Mouse (Mus musculus) heart, embryonic 12.5 days (tissue): Measurements from ENCODE around the gene Sprr1a. TPM values are rescaled to one million over a fixed set of nuclear protein-coding genes. Genes with fewer than 3 reads are reported as not detected.

Experiments used
- ATAC-seq: fragments of 200-750 bp; cut with Nextera tagmentation; 2 replicates; pipeline ENCODE4 v1.8.0; 2017; ENCODE audit warnings: moderate TSS enrichment, moderate library complexity; ENCODE audit not compliant: insufficient number of reproducible peaks, low FRiP score
- H3K27ac ChIP-seq: fragments of 300-500 bp; sonication (generic); 2 replicates; pipeline ENCODE4 v1.5.1; 2016; ENCODE audit warnings: mild to moderate bottlenecking, moderate library complexity; ENCODE audit not compliant: poor library complexity, severe bottlenecking
- H3K27me3 ChIP-seq: fragments of 300-500 bp; sonication (generic); replicated peaks from 2 replicates; pipeline ENCODE4 v1.6.1; 2016; ENCODE audit warnings: mild to moderate bottlenecking, moderate library complexity
- H3K36me3 ChIP-seq: fragments of 300-500 bp; sonication (generic); 2 replicates; pipeline ENCODE4 v1.6.1; 2016; ENCODE audit warnings: mild to moderate bottlenecking, moderate library complexity
- H3K4me1 ChIP-seq: fragments of 300-500 bp; sonication (generic); replicated peaks from 2 replicates; pipeline ENCODE4 v1.6.1; 2016; ENCODE audit warnings: mild to moderate bottlenecking
- H3K4me2 ChIP-seq: fragments of 300-500 bp; sonication (generic); 2 replicates; pipeline ENCODE4 v1.6.1; 2016; ENCODE audit warnings: mild to moderate bottlenecking, moderate library complexity
- H3K4me3 ChIP-seq: fragments of 300-500 bp; sonication (generic); 2 replicates; pipeline ENCODE4 v1.5.1; 2016; ENCODE audit warnings: mild to moderate bottlenecking
- H3K9ac ChIP-seq: fragments of 300-500 bp; sonication (generic); 2 replicates; pipeline ENCODE4 v1.6.1; 2016; ENCODE audit warnings: mild to moderate bottlenecking, moderate library complexity
- H3K9me3 ChIP-seq: fragments of 300-500 bp; sonication (generic); replicated peaks from 2 replicates; pipeline ENCODE4 v1.6.1; 2016; ENCODE audit warnings: mild to moderate bottlenecking, moderate library complexity
- WGBS: fragments of 180-500 bp; shearing (Covaris S2); methylation state at CpG from one replicate; pipeline ENCODE4 v1.1.7; 2016; 5-methylcytosine and 5-hydroxymethylcytosine counted together
- polyA plus RNA-seq: library from polyadenylated mRNA; unstranded; fragments of >200 nt; fragmentation: Nextera tagmentation; extraction: Ambion mirVana; gene quantifications from 2 replicates; pipeline ENCODE4 v1.2.1, GENCODE M21; 2016

The Sprr1a gene
- polyA plus RNA-seq, 1 experiment from 2014 or later = 0.37 TPM

DNA sequence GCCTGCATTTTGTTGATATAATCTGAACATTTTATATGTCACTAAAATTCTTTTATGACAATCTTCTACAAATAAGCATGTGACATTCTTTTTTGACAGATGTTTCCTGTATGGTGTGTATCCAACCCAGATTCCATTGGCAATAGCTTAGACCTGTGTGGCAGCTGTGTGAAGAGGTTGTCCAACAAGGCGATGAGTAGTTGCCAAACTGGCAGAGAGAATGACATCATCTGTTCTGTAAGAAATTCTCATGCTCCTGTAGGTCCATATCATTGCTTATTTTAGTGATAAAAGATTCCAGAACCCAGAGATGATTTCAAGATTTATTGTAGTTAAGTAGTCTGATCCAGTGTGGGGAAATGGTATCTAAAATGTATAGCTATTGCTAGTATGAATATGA lies 19.1 kb downstream of the Sprr1a start:
- H3K4me1 ChIP-seq = no peaks in the 10 kb centered on the region
- no peaks in the 10 kb centered on the region for H3K9me3 ChIP-seq
- no peaks in the 10 kb centered on the region for H3K27me3 ChIP-seq
- H3K4me3 ChIP-seq = no peak overlapping the region
- WGBS = 68% methylated on average over 1 of the region's 1 CpGs
- no peak overlapping the region for H3K9ac ChIP-seq
- H3K36me3 ChIP-seq = no peaks in the 10 kb centered on the region
- no peak for ATAC-seq
- no peak overlapping the region for H3K27ac ChIP-seq
- H3K4me2 ChIP-seq = no peak overlapping the region

DNA sequence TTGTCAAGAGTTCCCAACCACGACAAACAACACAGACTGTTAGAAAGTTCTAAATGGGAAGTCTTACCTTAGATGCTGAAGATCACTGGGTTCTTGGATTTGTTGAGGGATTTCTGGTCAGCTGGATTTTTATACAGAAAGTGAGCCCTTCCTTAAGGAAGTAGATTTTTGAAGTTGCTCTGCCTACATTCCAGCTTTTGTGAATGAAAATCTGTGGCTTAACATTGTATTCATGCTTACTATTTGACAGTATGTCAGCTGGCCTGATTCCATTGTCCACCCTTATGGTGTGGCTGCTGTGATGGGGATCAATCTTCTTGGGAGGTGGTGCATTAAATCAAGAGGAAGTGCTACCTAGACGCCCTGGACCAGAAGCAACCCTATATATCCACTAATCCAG lies 27.1 kb downstream of the Sprr1a start, which contains the start of gene Sprr3:
Gene Sprr3, minus strand, starts transcription at position 101 of the 400 bp plus-strand sequence.
- H3K4me2 ChIP-seq = no peak within 1 kb of the TSS
- whole genome bisulfite sequencing = 57% methylated on average over 2 of the region's 2 CpGs
- H3K4me1 ChIP-seq = no peaks in the 10 kb centered on the region
- H3K27ac ChIP-seq = no peak within 1 kb of the TSS
- H3K27me3 ChIP-seq = no peaks in the 10 kb centered on the region
- no peak within 1 kb of the TSS for H3K9ac ChIP-seq
- H3K4me3 ChIP-seq = no peak within 1 kb of the TSS
- no peak for ATAC-seq
- no peaks in the 10 kb centered on the region for H3K36me3 ChIP-seq
- no peaks in the 10 kb centered on the region for H3K9me3 ChIP-seq

DNA sequence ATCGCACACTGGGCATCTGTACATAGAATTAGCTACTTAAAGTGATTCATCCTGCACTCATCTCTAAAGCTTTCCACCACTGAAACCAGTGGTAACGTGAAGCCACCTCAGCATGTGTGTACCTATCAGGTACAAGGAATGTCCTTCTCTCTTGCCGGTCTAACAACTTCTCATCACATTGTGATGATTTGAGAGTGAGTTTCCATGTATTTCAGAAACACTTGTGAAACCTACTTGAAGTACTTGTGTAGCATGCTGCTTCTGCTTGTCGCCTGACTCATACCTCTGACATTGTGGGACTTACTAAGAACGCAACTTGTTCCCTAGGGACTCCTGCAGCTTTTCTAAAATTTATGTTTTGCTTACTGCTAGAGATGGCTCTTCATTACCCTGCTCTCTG lies 30.5 kb downstream of the Sprr1a start:
- no peak overlapping the region for H3K4me3 ChIP-seq
- no peak overlapping the region for H3K27ac ChIP-seq
- H3K9me3 ChIP-seq = no peaks in the 10 kb centered on the region
- no peaks in the 10 kb centered on the region for H3K4me1 ChIP-seq
- ATAC-seq = no peak
- H3K4me2 ChIP-seq = no peak overlapping the region
- 68% methylated on average over 5 of the region's 5 CpGs for WGBS
- no peaks in the 10 kb centered on the region for H3K36me3 ChIP-seq
- H3K27me3 ChIP-seq = no peaks in the 10 kb centered on the region
- H3K9ac ChIP-seq = no peak overlapping the region

DNA sequence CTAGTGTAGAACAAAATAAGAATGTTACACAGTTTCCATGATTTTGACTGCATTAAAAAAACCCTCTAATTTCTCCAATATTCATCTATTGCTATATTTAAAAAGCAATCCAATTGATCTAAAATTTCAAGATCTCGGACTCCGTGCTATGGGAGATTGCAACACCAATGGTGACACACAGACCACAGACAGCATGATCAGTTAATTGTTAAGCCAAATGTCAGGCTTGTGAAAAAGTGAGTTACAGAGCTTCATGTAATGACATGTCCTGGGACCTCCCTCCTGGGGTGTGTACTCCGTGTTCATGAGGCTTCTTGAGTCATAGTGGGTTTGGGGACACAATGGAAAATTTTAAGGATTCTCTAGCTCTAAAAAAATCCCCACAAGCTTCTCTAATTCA lies 45.5 kb downstream of the Sprr1a start:
- Histone ChIP-seq H3K4me2 (no peak overlapping the region), H3K27me3 (no peaks in the 10 kb centered on the region), H3K27ac (no peak overlapping the region), H3K4me3 (no peak overlapping the region), H3K9me3 (no peaks in the 10 kb centered on the region), H3K36me3 (no peaks in the 10 kb centered on the region), H3K4me1 (no peaks in the 10 kb centered on the region), H3K9ac (no peak overlapping the region)
- 80% methylated on average over 3 of the region's 3 CpGs for WGBS
- ATAC-seq = no peak

DNA sequence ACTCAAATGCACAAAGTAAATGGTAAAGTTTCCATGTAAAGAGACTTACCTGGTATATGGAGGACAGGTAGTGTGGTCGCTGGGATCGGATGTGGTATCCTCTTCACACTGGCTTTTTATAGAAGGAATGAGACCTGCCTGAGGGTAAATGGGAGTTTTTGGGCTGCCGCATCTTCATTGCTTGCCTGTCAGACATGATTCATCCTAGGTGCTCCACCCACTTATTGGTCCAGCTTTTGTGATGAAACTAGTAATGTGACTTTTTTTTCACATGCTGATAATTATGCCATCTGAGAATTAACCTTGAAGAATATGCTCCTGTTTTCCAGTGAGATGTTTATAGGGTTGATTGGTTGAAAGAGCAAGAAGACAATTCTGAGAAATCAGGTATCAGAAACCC lies 47.0 kb downstream of the Sprr1a start, which contains the start of gene Sprr1b:
Gene Sprr1b, minus strand, starts transcription at position 101 of the 400 bp plus-strand sequence.
- Histone ChIP-seq H3K27me3 (no peaks in the 10 kb centered on the region), H3K36me3 (no peaks in the 10 kb centered on the region), H3K4me2 (no peak within 1 kb of the TSS), H3K27ac (no peak within 1 kb of the TSS), H3K9ac (no peak within 1 kb of the TSS), H3K4me3 (no peak within 1 kb of the TSS), H3K4me1 (no peaks in the 10 kb centered on the region), H3K9me3 (no peaks in the 10 kb centered on the region)
- ATAC-seq = no peak
- WGBS = 82% methylated on average over 3 of the region's 3 CpGs

Other genes with a start within 250 kb of the Sprr1a start
- not detected in 2 replicates for gene Sprr2a3, start 200.5 kb downstream of the Sprr1a start, polyA plus RNA-seq
- gene Sprr2b, start 169.3 kb downstream of the Sprr1a start, polyA plus RNA-seq = not detected in 2 replicates
- not detected in 2 replicates for gene Sprr2d, start 146.8 kb downstream of the Sprr1a start, polyA plus RNA-seq
- gene Sprr2e, start 133.8 kb downstream of the Sprr1a start, polyA plus RNA-seq = not detected in 2 replicates
- 0.51 TPM in 1 of 2 replicates, not detected in the other for gene Sprr2f, start 120.7 kb downstream of the Sprr1a start, polyA plus RNA-seq
- 0.26 TPM in 1 of 2 replicates, not detected in the other for gene Sprr2h, start 100.2 kb downstream of the Sprr1a start, polyA plus RNA-seq
- not detected in 2 replicates for gene Sprr2i, start 77.9 kb downstream of the Sprr1a start, polyA plus RNA-seq
- not detected in 2 replicates for gene Sprr2j-ps, start 67.8 kb downstream of the Sprr1a start, polyA plus RNA-seq
- gene Gm9774, start 56.5 kb downstream of the Sprr1a start, polyA plus RNA-seq = 6.1 and 9.4 TPM in 2 replicates
- not detected in 2 replicates for gene Sprr2k, start 53.3 kb downstream of the Sprr1a start, polyA plus RNA-seq
- not detected in 2 replicates for gene Sprr1b, start 47.1 kb downstream of the Sprr1a start, polyA plus RNA-seq
- gene Sprr3, start 27.2 kb downstream of the Sprr1a start, polyA plus RNA-seq = not detected in 2 replicates
- gene Sprr4, start 14.6 kb upstream of the Sprr1a start, polyA plus RNA-seq = not detected in 2 replicates
- gene 2310046K23Rik, start 48.6 kb upstream of the Sprr1a start, polyA plus RNA-seq = not detected in 2 replicates
- gene Ivl, start 87.8 kb upstream of the Sprr1a start, polyA plus RNA-seq = not detected in 2 replicates
- gene Smcp, start 103.1 kb upstream of the Sprr1a start, polyA plus RNA-seq = not detected in 2 replicates
- not detected in 2 replicates for gene 2210017I01Rik, start 121.6 kb upstream of the Sprr1a start, polyA plus RNA-seq
- gene Lce6a, start 135.8 kb upstream of the Sprr1a start, polyA plus RNA-seq = not detected in 2 replicates
- not detected in 2 replicates for gene Lce1a1, start 162.4 kb upstream of the Sprr1a start, polyA plus RNA-seq
- gene Lce1b, start 171.0 kb upstream of the Sprr1a start, polyA plus RNA-seq = not detected in 2 replicates
- gene Lce1a2, start 184.4 kb upstream of the Sprr1a start, polyA plus RNA-seq = not detected in 2 replicates
- not detected in 2 replicates for gene Lce1c, start 193.4 kb upstream of the Sprr1a start, polyA plus RNA-seq
- gene Lce1d, start 201.3 kb upstream of the Sprr1a start, polyA plus RNA-seq = not detected in 2 replicates
- gene Lce1e, start 223.2 kb upstream of the Sprr1a start, polyA plus RNA-seq = not detected in 2 replicates
- gene Lce1f, start 234.5 kb upstream of the Sprr1a start, polyA plus RNA-seq = not detected in 2 replicates